Mouse (Mus musculus): ENCODE results near the gene Gm11985. TPM values are rescaled to one million over a fixed set of nuclear protein-coding genes. Genes with fewer than 3 reads are reported as not detected.

Gm11985 gene
- polyA plus RNA-seq, 3 experiments from 2014 or later = not detected

- ATAC-seq = no peak
These were observed 11.5 kb upstream of the Gm11985 start for GRCm38 (mm10) chr11:7199736-7200392.

DNA sequence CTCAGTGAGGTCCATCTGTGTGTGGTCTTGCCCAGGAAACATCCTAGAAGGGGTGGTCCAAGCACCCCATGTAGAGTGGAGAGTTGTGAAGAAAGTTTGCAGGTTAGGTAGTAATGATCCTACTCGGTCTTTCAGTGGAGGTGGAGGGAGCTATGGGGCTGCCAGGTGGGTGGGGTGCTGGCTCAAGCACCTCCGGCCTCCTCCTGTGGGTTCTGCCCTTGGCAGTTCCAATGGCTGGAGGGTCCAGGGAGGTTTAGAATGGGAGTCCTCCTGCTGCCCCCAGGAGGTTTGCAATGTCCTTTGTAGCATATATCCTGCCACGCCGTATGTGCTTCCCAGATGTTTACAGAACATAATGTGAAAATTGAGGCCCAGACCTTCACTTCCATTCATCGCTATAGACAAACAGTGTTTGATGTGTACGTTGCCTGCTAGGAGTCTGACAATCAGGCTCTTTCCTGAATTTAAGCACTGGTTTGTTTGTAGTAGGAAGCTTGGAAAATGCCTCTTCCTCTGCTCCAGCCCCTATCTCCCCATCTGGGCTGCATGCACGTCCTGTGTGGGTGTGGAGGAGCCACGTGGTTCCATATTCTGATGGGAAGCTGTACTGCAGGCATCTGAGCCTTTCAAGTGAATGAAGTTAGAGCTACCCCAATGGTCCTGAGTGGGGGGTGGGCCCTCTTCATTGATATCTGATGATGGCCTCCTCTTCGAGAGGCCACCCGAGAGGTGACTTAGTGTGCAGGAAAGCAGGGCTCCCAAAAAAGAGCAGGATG is 10.3 kb upstream of the Gm11985 start:
- ATAC-seq = no peak

DNA sequence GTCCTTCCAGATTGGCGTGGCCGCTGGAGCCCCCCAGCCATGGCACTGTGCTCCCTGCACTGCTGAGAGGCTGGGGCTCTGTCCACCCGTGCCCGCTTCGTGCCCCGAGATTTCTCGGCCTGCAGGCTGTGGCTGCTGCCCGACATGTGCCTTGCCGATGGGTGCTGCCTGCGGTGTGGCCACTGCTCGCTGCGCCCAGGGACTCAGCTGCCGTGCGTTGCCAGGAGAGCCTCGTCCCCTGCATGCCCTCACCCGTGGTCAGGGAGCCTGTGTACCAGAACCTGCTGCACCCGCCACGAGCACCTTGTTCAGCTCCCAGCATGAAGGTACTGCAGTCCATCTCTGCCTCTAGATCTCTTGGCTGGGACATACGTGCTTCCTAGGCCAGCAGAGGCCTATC is 9.6 kb upstream of the Gm11985 start:
- ATAC-seq = no peak

DNA sequence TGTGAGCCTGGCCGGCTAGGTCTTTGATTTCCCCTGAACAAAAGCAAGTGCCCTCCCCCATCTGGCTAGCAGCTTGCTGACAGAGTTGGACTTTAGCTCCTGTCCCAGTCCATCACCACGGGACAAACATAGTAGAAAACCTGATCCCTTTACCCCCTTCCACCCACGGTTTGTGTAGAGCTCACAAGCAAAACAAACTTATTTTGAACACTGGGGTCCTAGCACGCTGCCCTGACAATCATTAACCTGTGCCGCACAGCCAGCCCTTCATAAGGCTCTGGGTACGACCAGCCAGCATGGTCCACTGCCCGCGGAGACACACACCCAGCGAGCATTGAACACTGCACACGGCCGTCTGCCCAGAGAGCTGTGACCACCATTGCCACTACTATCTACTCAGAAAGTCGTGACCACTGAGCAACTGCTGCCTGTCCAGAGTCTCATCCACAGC is 9.1 kb upstream of the Gm11985 start, which contains the start of gene Igfbp1:
Gene Igfbp1 (plus strand): TSS at position 292 of the 451 bp plus-strand sequence.
- no peak for ATAC-seq

DNA sequence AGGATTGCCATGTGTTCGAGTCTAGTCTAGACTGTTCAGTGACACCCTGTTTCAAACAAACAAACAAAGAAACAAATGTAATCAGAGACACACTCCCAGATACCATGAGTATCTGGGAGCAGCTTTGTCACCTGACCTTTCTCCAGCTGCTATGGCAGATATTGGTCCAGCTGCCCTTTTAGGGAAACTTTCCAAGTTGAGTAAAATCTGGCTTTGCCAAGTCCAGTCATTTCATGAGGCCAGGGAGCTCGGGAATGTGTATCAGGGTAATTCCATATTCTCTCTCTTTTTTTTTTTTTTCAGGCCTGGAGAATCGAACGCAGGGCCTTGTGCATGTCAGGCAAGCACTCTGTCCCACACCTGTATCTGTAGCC is 6.9 kb upstream of the Gm11985 start:
- no peak for ATAC-seq

DNA sequence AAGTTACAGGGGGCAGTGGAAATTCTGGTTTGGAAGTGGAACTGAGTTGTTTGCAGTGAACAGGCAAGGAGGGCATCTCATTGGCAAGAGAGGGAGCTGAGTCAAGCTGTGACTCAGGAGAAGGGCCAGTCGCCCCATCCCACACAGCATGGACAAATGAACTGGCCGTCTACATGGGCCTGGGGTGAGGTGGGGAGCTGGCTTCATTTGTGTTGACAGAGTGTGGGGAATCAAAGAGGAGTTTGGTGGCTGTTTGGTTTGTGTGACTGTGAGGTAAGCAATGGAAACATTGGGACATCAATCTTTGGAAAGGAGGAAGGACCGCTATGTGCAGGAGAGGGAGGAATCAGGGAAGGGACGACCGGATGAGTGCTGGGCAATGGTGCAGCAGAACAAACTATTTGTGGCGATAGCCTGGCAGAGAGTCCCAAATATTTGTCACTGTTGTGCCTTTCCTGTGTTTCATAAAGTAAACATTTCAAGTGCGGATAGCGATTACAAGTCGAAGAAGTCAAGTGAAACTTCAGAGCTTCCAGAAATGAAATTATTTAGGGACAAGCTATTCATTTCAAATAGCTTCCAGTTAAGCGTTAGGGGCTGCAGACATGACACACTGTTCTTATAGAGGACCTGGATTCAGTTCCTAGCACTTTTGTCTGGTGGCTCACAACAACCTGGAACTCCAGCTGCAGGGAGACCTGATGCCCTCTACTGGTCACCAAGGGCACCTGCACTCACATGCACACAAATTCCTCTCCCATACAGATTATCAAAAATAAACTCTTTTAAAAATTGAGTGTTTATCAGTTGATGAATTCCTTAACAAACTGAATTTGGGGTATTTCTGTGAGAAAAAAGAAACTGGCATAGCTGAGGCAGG is 6.3 kb upstream of the Gm11985 start:
- ATAC-seq = no peak

DNA sequence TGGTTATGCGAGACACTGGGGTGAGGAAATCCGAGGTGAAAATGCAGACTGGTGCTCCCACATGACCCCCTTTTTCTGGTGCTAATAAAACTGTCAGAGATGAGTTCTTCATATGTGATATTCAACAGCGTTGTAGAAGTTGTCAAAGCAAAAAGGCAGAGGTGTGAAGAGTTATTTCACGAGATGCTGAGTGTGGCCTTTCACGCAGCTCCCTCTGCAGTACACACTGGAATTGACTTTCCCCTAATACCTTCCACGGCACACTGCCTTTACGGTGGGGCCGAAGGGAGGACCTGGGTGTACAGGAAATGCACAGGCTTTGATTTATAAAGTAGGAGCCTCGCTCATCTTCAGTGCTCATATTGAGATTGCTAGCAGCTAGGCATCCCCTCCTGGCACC is 4.8 kb upstream of the Gm11985 start:
- ATAC-seq = no peak

- ATAC-seq = no peak
These were observed 4.3 kb upstream of the Gm11985 start for GRCm38 (mm10) chr11:7192710-7193109.

GRCm38 (mm10) chr11:7187472-7187871 is 897 bp downstream of the Gm11985 start:
- no peak for ATAC-seq

GRCm38 (mm10) chr11:7184420-7184819 is 3.9 kb downstream of the Gm11985 start:
- no peak for ATAC-seq

GRCm38 (mm10) chr11:7182409-7183042 is 5.8 kb downstream of the Gm11985 start:
- ATAC-seq = no peak

DNA sequence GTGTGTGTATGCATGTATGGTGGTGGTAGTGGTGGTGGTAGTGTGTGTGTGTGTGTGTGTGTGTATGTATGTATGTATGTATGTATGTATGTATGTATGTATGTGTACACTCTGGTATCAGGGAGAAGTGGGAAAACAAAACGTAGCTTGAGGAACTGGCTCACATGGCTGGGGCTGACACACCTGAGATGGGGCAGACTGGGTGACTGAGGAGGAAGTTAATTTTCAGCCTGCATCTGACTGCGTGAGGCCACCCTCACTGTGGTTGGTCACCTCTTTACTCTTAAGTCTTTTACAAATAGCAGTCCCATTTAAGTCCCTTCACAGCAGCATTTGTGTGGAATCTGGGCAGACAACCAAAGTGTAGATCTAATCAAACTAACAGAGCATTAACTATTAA is 9.1 kb downstream of the Gm11985 start:
- ATAC-seq = no peak

GRCm38 (mm10) chr11:7178724-7179123 is 9.6 kb downstream of the Gm11985 start:
- no peak for ATAC-seq

- ATAC-seq = no peak
These were observed 14.7 kb downstream of the Gm11985 start for GRCm38 (mm10) chr11:7173664-7174063.

DNA sequence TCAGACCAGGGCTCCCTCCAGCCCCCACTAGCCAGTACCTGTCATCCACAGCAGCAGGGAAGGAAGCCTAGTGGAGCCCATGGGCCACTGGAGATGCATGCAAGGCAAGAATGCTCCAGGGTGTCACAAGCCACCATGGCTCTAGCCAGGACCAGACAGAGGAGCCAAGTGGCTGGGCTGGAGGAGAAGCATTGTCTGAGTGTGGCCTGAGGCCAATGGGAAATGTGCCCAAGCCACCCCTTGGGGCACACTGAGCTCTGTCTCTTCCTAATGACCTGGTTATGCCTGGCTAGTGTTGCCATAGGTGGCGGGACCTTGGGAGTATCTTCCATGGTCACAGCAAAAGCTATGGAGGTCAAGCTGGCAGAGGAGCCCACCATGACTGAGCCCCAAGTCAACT is 18.7 kb downstream of the Gm11985 start:
- no peak for ATAC-seq

DNA sequence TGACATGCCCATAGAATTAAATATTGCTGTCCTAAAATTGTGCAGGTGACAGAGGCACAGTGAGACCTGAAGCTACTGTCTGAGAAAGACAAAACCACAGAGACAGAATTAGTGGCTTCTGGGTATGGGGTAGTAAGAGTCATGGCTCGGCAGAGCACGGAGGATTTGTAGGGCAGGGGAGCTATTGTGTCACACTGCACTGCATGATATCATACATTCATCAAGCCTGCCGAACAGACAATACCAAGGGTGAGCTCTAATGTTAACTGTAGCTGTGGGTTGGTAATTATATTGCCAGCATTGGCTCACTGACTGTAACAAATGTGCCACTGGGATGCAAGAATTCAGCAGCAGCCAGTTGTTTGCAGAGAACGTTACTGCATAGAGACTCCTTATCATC is 24.0 kb downstream of the Gm11985 start:
- no peak for ATAC-seq

GRCm38 (mm10) chr11:7161502-7162174 is 26.7 kb downstream of the Gm11985 start:
- ATAC-seq = peak; percentile 65

GRCm38 (mm10) chr11:7160637-7161101 is 27.7 kb downstream of the Gm11985 start:
- no peak for ATAC-seq

DNA sequence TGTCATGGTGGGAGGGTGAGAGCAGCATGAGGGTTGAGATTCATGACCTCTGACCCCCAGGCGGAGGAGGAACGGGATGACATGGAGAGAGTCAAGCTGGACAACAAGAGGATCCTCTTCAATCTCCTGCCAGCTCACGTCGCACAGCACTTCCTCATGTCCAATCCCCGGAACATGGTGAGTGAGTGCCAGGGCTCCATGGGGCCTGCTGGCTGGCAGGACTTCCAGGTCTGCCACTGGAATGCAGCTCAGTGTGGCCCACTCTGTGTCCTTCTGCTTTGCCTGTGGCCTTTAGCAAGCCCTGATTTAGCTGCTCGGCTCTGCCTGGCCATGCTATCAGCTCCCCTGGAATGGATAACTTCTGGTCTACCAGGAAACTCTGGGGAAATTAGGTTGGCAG is 28.2 kb downstream of the Gm11985 start:
- no peak for ATAC-seq

- no peak for ATAC-seq
These were observed 30.2 kb downstream of the Gm11985 start for GRCm38 (mm10) chr11:7158196-7158595.

DNA sequence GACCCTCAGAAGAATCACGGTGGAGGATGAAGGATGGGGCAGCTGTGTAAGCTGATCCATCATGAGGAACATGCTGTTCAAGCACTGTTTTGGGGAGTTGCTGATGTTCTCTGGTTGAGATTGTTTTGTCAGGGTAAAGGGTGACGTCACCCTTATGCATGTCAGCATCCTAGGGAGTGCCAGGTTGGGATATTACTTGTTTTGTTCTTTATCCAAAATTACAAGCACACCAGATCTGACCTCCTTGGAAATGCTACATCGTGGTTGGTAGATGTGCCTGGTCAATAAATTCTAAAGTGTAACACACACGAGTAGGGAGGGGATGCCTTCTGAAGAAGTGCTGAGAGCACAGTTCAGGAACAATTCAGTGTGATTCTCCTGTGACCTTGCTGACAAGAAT is 31.9 kb downstream of the Gm11985 start:
- ATAC-seq = no peak

DNA sequence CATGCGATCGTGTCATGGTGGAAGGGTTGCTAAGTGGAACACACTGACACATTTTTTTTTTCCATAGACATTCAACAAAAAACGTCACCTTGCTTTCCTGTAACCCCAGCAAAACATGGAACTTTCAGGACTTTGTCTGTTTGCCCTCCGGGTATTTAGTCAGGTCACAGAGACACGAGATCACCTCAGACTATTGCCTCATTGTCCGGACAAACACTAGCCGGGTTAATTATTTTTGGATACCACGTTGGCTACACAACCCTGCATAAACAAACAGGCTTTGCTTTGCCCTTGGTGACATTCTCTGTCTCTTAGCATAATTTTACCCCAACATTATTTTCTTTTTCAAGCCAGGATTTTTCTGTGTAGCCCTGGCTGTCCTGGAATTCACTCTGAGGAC is 35.3 kb downstream of the Gm11985 start:
- no peak for ATAC-seq

Data from inflammation-experienced regulatory T-cells, adult 6 months (primary cell).